Mouse (Mus musculus) limb, embryonic 12.5 days (tissue): ENCODE measurements around the gene Pak1ip1. TPM values are rescaled to one million over a fixed set of nuclear protein-coding genes. Genes with fewer than 3 reads are reported as not detected.

Experiments
- ATAC-seq: fragments of 200-750 bp; cut with Nextera tagmentation; 2 replicates; pipeline ENCODE4 v1.8.0; 2017; ENCODE audit warnings: low read depth, moderate TSS enrichment; ENCODE audit not compliant: insufficient number of reproducible peaks, insufficient read depth, low FRiP score, low TSS enrichment
- H3K27ac ChIP-seq: fragments of 300-500 bp; sonication (generic); 2 replicates; pipeline ENCODE4 v1.5.1; 2016; ENCODE audit warnings: mild to moderate bottlenecking, moderate library complexity
- H3K27me3 ChIP-seq: fragments of 300-500 bp; sonication (generic); 2 replicates; pipeline ENCODE4 v1.6.1; 2016; ENCODE audit warnings: mild to moderate bottlenecking, moderate library complexity
- H3K36me3 ChIP-seq: fragments of 300-500 bp; sonication (generic); 2 replicates; pipeline ENCODE4 v1.6.1; 2016; ENCODE audit warnings: mild to moderate bottlenecking, moderate library complexity
- H3K4me1 ChIP-seq: fragments of 300-500 bp; sonication (generic); replicated peaks from 2 replicates; pipeline ENCODE4 v1.6.1; 2016
- H3K4me2 ChIP-seq: fragments of 300-500 bp; sonication (generic); 2 replicates; pipeline ENCODE4 v1.6.1; 2016; ENCODE audit warnings: mild to moderate bottlenecking, moderate library complexity
- H3K4me3 ChIP-seq: fragments of 300-500 bp; sonication (generic); replicated peaks from 2 replicates; pipeline ENCODE4 v1.5.1; 2016; ENCODE audit warnings: mild to moderate bottlenecking
- H3K9ac ChIP-seq: fragments of 300-500 bp; sonication (generic); replicated peaks from 2 replicates; pipeline ENCODE4 v1.6.1; 2016; ENCODE audit warnings: mild to moderate bottlenecking, moderate library complexity
- H3K9me3 ChIP-seq: fragments of 300-500 bp; sonication (generic); 2 replicates; pipeline ENCODE4 v1.6.1; 2016; ENCODE audit warnings: mild to moderate bottlenecking, moderate library complexity
- WGBS: fragments of 180-500 bp; shearing (Covaris S2); methylation state at CpG from one replicate; pipeline ENCODE4 v1.1.7; 2016; 5-methylcytosine and 5-hydroxymethylcytosine counted together
- polyA plus RNA-seq: library from polyadenylated mRNA; unstranded; fragments of >200 nt; fragmentation: Nextera tagmentation; extraction: Ambion mirVana; gene quantifications from 2 replicates; pipeline ENCODE4 v1.2.1, GENCODE M21; 2016

Gene Pak1ip1
- 58.1 and 59.1 TPM in 2 replicates for polyA plus RNA-seq

- peak; percentile 87 for ATAC-seq
- H3K4me2 ChIP-seq: peak within 1 kb of the TSS; percentile 85
Measured at GRCm38 (mm10) chr13:41000926-41001639, at the start of gene Pak1ip1. TSS of gene Pak1ip1 (plus strand) at chr13:41001023.

GRCm38 (mm10) chr13:40951386-40951976 is 49.3 kb upstream of the Pak1ip1 start:
- H3K27ac ChIP-seq: no peak overlapping the region
- H3K4me3 ChIP-seq: no peak overlapping the region
- no peak for ATAC-seq
- no peaks in the 10 kb centered on the region for H3K9me3 ChIP-seq
- H3K4me1 ChIP-seq: no peaks in the 10 kb centered on the region
- 81% methylated on average over 10 of the region's 10 CpGs for WGBS
- H3K36me3 ChIP-seq: no peaks in the 10 kb centered on the region
- no peak overlapping the region for H3K4me2 ChIP-seq
- no peaks in the 10 kb centered on the region for H3K27me3 ChIP-seq
- no peak overlapping the region for H3K9ac ChIP-seq

More at GRCm38 (mm10) chr13:41000926-41001639, at the start of gene Pak1ip1:
- WGBS: under 1% methylated on average over 58 of the region's 58 CpGs
- Histone ChIP-seq H3K27ac (peak within 1 kb of the TSS; percentile 97), H3K4me1 (peaks cover 12% of the 10 kb centered on the region), H3K27me3 (no peaks in the 10 kb centered on the region), H3K36me3 (peaks cover 24% of the 10 kb centered on the region), H3K9me3 (no peaks in the 10 kb centered on the region), H3K4me3 (peak within 1 kb of the TSS; percentile 83), H3K9ac (peak within 1 kb of the TSS; percentile 82)

- no peaks in the 10 kb centered on the region for H3K27me3 ChIP-seq
- no peaks in the 10 kb centered on the region for H3K36me3 ChIP-seq
- no peak overlapping the region for H3K4me2 ChIP-seq
- no peak for ATAC-seq
- WGBS: 86% methylated on average over 6 of the region's 6 CpGs
- H3K27ac ChIP-seq: no peak overlapping the region
- no peak overlapping the region for H3K4me3 ChIP-seq
- no peaks in the 10 kb centered on the region for H3K9me3 ChIP-seq
- no peak overlapping the region for H3K9ac ChIP-seq
- no peaks in the 10 kb centered on the region for H3K4me1 ChIP-seq
Measured at GRCm38 (mm10) chr13:40953231-40953630, 47.6 kb upstream of the Pak1ip1 start.

GRCm38 (mm10) chr13:40955773-40956172 is 45.0 kb upstream of the Pak1ip1 start:
- 89% methylated on average over 7 of the region's 7 CpGs for WGBS
- no peaks in the 10 kb centered on the region for H3K4me1 ChIP-seq
- no peak for ATAC-seq
- H3K4me2 ChIP-seq: no peak overlapping the region
- H3K9ac ChIP-seq: no peak overlapping the region
- no peak overlapping the region for H3K27ac ChIP-seq
- no peaks in the 10 kb centered on the region for H3K36me3 ChIP-seq
- no peaks in the 10 kb centered on the region for H3K9me3 ChIP-seq
- H3K4me3 ChIP-seq: no peak overlapping the region
- no peaks in the 10 kb centered on the region for H3K27me3 ChIP-seq

GRCm38 (mm10) chr13:40967609-40968008 is 33.2 kb upstream of the Pak1ip1 start:
- no peaks in the 10 kb centered on the region for H3K36me3 ChIP-seq
- 91% methylated on average over 10 of the region's 10 CpGs for WGBS
- H3K4me2 ChIP-seq: no peak overlapping the region
- no peak overlapping the region for H3K9ac ChIP-seq
- H3K27me3 ChIP-seq: no peaks in the 10 kb centered on the region
- H3K9me3 ChIP-seq: no peaks in the 10 kb centered on the region
- no peaks in the 10 kb centered on the region for H3K4me1 ChIP-seq
- H3K27ac ChIP-seq: no peak overlapping the region
- ATAC-seq: no peak
- no peak overlapping the region for H3K4me3 ChIP-seq

- Histone ChIP-seq H3K9me3 (no peaks in the 10 kb centered on the region), H3K36me3 (no peaks in the 10 kb centered on the region), H3K27ac (no peak overlapping the region), H3K27me3 (no peaks in the 10 kb centered on the region), H3K4me1 (no peaks in the 10 kb centered on the region), H3K4me2 (no peak overlapping the region), H3K4me3 (no peak overlapping the region), H3K9ac (no peak overlapping the region)
- 86% methylated on average over 5 of the region's 5 CpGs for WGBS
- ATAC-seq: no peak
Measured at GRCm38 (mm10) chr13:40968564-40968963, 32.3 kb upstream of the Pak1ip1 start.

- no peak overlapping the region for H3K27ac ChIP-seq
- no peak overlapping the region for H3K4me2 ChIP-seq
- H3K4me1 ChIP-seq: no peaks in the 10 kb centered on the region
- H3K9me3 ChIP-seq: no peaks in the 10 kb centered on the region
- ATAC-seq: no peak
- no peak overlapping the region for H3K9ac ChIP-seq
- no peak overlapping the region for H3K4me3 ChIP-seq
- no peaks in the 10 kb centered on the region for H3K27me3 ChIP-seq
- 90% methylated on average over 4 of the region's 4 CpGs for WGBS
- H3K36me3 ChIP-seq: no peaks in the 10 kb centered on the region
Measured at GRCm38 (mm10) chr13:40969761-40970390, 30.9 kb upstream of the Pak1ip1 start.

GRCm38 (mm10) chr13:40971261-40971660 is 29.6 kb upstream of the Pak1ip1 start:
- WGBS: 84% methylated on average over 5 of the region's 5 CpGs
- ATAC-seq: no peak
- no peak overlapping the region for H3K9ac ChIP-seq
- H3K9me3 ChIP-seq: no peaks in the 10 kb centered on the region
- H3K36me3 ChIP-seq: no peaks in the 10 kb centered on the region
- no peak overlapping the region for H3K4me3 ChIP-seq
- no peak overlapping the region for H3K27ac ChIP-seq
- no peaks in the 10 kb centered on the region for H3K27me3 ChIP-seq
- no peak overlapping the region for H3K4me2 ChIP-seq
- H3K4me1 ChIP-seq: no peaks in the 10 kb centered on the region

- Histone ChIP-seq H3K9me3 (no peaks in the 10 kb centered on the region), H3K4me3 (no peak overlapping the region), H3K9ac (no peak overlapping the region), H3K27ac (no peak overlapping the region), H3K4me2 (no peak overlapping the region), H3K36me3 (no peaks in the 10 kb centered on the region), H3K4me1 (no peaks in the 10 kb centered on the region), H3K27me3 (no peaks in the 10 kb centered on the region)
- WGBS: 85% methylated on average over 2 of the region's 2 CpGs
- ATAC-seq: no peak
Measured at GRCm38 (mm10) chr13:40971831-40972230, 29.0 kb upstream of the Pak1ip1 start.

- Histone ChIP-seq H3K4me1 (no peaks in the 10 kb centered on the region), H3K27me3 (no peaks in the 10 kb centered on the region), H3K4me2 (no peak overlapping the region), H3K9me3 (no peaks in the 10 kb centered on the region), H3K36me3 (no peaks in the 10 kb centered on the region), H3K27ac (no peak overlapping the region), H3K4me3 (no peak overlapping the region), H3K9ac (no peak overlapping the region)
- ATAC-seq: no peak
- WGBS: 94% methylated on average over 5 of the region's 5 CpGs
Measured at GRCm38 (mm10) chr13:40972976-40973375, 27.8 kb upstream of the Pak1ip1 start.

GRCm38 (mm10) chr13:40977609-40978008 is 23.2 kb upstream of the Pak1ip1 start:
- ATAC-seq: no peak
- H3K27me3 ChIP-seq: no peaks in the 10 kb centered on the region
- WGBS: 12% methylated on average over 7 of the region's 7 CpGs
- no peak overlapping the region for H3K27ac ChIP-seq
- H3K9me3 ChIP-seq: no peaks in the 10 kb centered on the region
- H3K4me1 ChIP-seq: no peaks in the 10 kb centered on the region
- no peak overlapping the region for H3K4me2 ChIP-seq
- H3K36me3 ChIP-seq: no peaks in the 10 kb centered on the region
- no peak overlapping the region for H3K9ac ChIP-seq
- no peak overlapping the region for H3K4me3 ChIP-seq
